Mouse (Mus musculus) hindbrain, embryonic 14.5 days (tissue): Measurements from ENCODE around the gene Wdr4. TPM values are rescaled to one million over a fixed set of nuclear protein-coding genes. Genes with fewer than 3 reads are reported as not detected.
"Not testable (repeated sequence)": the region's sequence is repeated elsewhere in the genome, so short reads cannot be mapped to it uniquely, and the experiment has no call there.

Experiments
- ATAC-seq: fragments of 200-750 bp; cut with Nextera tagmentation; 2 replicates; pipeline ENCODE4 v1.8.0; 2017; ENCODE audit warnings: moderate number of reproducible peaks, mild to moderate bottlenecking, moderate TSS enrichment, moderate library complexity; ENCODE audit not compliant: low FRiP score
- DNase-seq: peaks from one replicate; pipeline ENCODE4 v3.0.0-alpha.2; 2015; ENCODE audit warnings: low spot score
- H3K27ac ChIP-seq: fragments of 300-500 bp; sonication (generic); 2 replicates; pipeline ENCODE4 v1.5.1; 2014; ENCODE audit warnings: mild to moderate bottlenecking, moderate library complexity
- H3K27me3 ChIP-seq: fragments of 300-500 bp; sonication (generic); 2 replicates; pipeline ENCODE4 v1.6.1; 2014; ENCODE audit warnings: mild to moderate bottlenecking, low read length, mixed read lengths; ENCODE audit not compliant: control insufficient read depth, insufficient read depth
- H3K36me3 ChIP-seq: fragments of 300-500 bp; sonication (generic); replicated peaks from 2 replicates; pipeline ENCODE4 v1.6.1; 2014; ENCODE audit not compliant: control insufficient read depth, insufficient read depth
- H3K4me1 ChIP-seq: fragments of 300-500 bp; sonication (generic); replicated peaks from 2 replicates; pipeline ENCODE4 v1.6.1; 2014; ENCODE audit warnings: antibody characterized with exemption, low read length, mixed read lengths; ENCODE audit not compliant: control insufficient read depth, insufficient read depth
- H3K4me2 ChIP-seq: fragments of 300-500 bp; sonication (generic); replicated peaks from 2 replicates; pipeline ENCODE4 v1.6.1; 2014; ENCODE audit warnings: mild to moderate bottlenecking, moderate library complexity
- H3K4me3 ChIP-seq: fragments of 300-500 bp; sonication (generic); replicated peaks from 2 replicates; pipeline ENCODE4 v1.5.1; 2014; ENCODE audit warnings: mild to moderate bottlenecking, low read length
- H3K9ac ChIP-seq: fragments of 300-500 bp; sonication (generic); 2 replicates; pipeline ENCODE4 v1.6.1; 2014
- H3K9me3 ChIP-seq: fragments of 300-500 bp; sonication (generic); 2 replicates; pipeline ENCODE4 v1.6.1; 2016; ENCODE audit warnings: low read length; ENCODE audit not compliant: control insufficient read depth
- WGBS: fragments of 180-500 bp; shearing (Covaris S2); extraction: QIAGEN DNeasy Blood & Tissue Kit; methylation state at CpG from one replicate; pipeline ENCODE4 v1.1.7; 2014; 5-methylcytosine and 5-hydroxymethylcytosine counted together
- polyA plus RNA-seq: library from polyadenylated mRNA; unstranded; fragments of >200 nt; fragmentation: Nextera tagmentation; extraction: Ambion mirVana; gene quantifications from 2 replicates; pipeline ENCODE4 v1.2.1, GENCODE M21; 2014

The Wdr4 gene
- polyA plus RNA-seq, 1 experiment from 2014 or later: 29.5 TPM

DNA sequence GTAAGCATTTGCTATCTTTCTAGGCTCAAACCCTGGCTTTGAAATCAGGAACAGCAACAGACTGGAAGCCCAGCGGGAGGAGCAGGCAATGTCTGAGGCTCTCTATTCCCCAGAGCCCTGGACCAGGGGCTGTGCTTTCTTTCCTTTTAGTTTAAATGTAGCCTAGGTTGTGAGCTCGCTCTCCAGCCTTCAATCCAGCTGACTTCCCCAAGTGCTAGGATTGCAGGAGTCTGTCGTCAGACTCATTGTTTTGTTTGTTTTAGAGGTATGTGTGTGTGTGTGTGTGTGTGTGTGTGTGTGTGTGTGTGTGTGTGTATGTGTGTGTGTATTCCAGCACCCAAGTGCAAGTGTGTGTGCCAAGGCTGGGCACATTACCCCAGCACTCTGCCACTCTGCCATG, 20.3 kb upstream of the Wdr4 start:
- Histone ChIP-seq H3K4me3 (no peak overlapping the region), H3K36me3 (no peaks in the 10 kb centered on the region), H3K9me3 (no peaks in the 10 kb centered on the region), H3K4me1 (peaks cover 13% of the 10 kb centered on the region), H3K27me3 (no peaks in the 10 kb centered on the region), H3K27ac (no peak overlapping the region), H3K9ac (no peak overlapping the region), H3K4me2 (no peak overlapping the region)
- ATAC-seq: no peak
- no peak for DNase-seq
- WGBS: 60% methylated on average over 3 of the region's 3 CpGs

DNA sequence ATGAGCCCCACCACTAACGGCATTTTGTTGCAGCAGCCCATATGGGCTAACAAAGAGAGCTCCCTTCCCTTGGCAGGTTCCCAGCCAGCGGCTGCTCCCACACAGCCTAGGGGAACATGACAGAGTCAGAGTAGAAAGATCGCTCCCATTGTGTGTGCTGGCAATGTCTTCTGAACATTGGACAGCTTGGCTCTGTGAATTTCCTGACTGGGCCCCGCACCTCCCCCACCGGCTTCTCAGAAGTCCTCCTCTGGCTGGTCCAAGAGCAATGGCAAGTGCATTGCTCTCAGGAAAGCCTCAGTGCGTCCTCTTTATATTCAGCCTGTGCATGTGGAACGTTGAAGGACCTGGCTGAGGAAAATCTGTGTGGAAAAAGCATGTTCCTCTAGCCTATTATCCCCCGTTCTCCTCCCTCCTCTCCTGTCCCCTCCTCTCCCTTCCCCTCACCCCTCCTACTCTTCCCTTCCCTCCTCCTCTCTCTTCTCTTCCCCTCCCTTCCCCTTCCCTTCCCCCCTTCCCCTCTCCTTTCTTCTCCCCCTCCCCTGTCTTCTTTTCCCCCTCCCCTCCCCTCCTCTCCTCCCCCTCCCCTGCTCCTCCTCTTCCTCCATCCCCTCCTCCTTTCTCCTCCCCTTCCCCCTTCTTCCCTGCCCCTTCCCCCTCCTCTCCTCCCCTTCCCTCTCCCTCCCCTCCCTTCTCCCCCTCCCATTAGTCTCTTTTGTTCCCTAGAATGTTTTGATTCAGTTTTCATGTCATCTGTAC, 16.3 kb upstream of the Wdr4 start:
- H3K9ac ChIP-seq: peak overlapping the region; percentile 31
- peaks cover 8% of the 10 kb centered on the region; the same call in 1 of the 2 replicates for H3K36me3 ChIP-seq
- WGBS: 15% methylated on average over 8 of the region's 8 CpGs
- peaks cover 12% of the 10 kb centered on the region for H3K4me1 ChIP-seq
- H3K9me3 ChIP-seq: no peaks in the 10 kb centered on the region
- H3K27me3 ChIP-seq: no peaks in the 10 kb centered on the region
- H3K27ac ChIP-seq: peak overlapping the region; percentile 82
- peak overlapping the region; percentile 1; the same call in 1 of the 2 replicates for H3K4me2 ChIP-seq
- no peak overlapping the region for H3K4me3 ChIP-seq
- ATAC-seq (peak; percentile 87), DNase-seq (peak; percentile 78)

DNA sequence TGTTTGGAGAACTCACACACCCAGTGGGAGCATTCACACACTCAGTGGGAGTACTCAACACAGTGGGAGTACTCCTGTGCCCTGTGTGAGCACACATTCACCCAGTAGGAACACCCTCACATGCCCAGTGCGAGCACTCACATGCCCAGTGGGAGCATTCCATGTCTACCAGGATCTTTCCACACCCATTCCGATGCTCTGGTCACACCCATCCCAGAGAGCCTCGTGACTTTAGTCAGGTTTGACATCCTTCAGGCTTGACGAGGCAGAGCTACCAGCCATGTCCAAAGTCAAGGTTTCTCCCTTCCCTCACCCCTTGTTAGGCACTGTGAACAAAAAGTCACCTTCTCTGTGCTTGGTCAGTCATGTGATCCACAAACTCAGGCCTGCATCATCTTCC, 15.6 kb upstream of the Wdr4 start:
- WGBS: 66% methylated on average over 4 of the region's 4 CpGs
- peak; percentile 53 for ATAC-seq
- Histone ChIP-seq H3K27me3 (no peaks in the 10 kb centered on the region), H3K4me2 (peak overlapping the region; percentile 1; the same call in 1 of the 2 replicates), H3K4me1 (peaks cover 12% of the 10 kb centered on the region), H3K9ac (peak overlapping the region; percentile 31), H3K36me3 (peaks cover 15% of the 10 kb centered on the region; the same call in 1 of the 2 replicates), H3K4me3 (no peak overlapping the region), H3K27ac (peak overlapping the region; percentile 82), H3K9me3 (no peaks in the 10 kb centered on the region)
- DNase-seq: no peak

DNA sequence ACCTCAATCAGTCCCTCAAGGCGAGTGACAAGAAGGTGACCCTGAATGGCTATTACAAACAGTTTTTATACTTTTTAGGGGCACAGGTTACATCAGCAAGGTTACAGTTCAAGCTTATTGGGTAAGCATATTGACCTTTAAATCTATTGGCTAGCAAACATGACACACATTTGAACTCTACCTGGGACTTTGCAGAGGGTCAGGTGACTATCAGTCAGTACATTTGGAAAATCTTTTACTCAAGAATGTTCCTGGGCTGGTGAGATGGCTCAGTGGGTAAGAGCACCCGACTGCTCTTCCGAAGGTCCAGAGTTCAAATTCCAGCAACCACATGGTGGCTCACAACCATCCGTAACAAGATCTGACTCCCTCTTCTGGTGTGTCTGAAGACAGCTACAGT, 12.6 kb upstream of the Wdr4 start:
- WGBS: 88% methylated on average over 3 of the region's 4 CpGs
- ATAC-seq, H3K27ac ChIP-seq, H3K27me3 ChIP-seq, DNase-seq, H3K9ac ChIP-seq, H3K9me3 ChIP-seq, H3K4me3 ChIP-seq, H3K4me2 ChIP-seq: not testable (repeated sequence)
- peaks cover 44% of the 10 kb centered on the region for H3K36me3 ChIP-seq
- H3K4me1 ChIP-seq: peaks cover 12% of the 10 kb centered on the region

DNA sequence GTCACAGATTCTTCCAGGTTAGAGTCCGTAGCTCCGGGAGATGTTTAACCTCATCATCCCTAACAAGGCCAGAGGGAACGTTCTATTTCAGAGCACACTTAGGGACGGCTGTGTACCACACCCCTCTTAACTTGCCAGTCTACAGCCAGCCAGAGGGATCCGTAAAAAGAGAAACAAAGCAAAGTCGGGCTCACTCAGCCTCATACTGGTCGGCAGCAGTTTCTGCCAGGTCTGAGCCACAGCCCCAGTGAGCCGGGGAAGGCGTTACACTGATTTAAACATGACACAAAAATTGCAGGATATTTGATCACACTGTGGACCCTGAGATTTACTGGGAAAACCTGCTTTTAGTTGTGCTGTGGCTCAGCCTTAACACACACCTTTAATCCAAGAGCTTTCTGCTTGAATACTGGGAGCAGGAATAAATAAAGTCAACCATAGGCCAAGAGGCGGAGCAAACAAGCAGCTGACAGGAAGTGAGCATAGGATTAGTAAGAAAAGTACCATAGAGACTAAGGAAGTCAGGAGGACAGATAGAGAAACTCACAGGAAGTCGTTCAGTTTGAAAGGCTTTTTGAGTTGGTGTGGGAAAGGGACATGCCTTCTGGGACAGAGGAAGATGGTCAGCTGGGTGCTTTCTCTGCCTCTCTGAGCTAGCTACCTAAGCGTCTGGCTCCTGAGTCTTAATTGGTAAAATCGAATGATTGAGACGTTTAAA, 11.8 kb upstream of the Wdr4 start:
- Histone ChIP-seq H3K36me3 (peaks cover 51% of the 10 kb centered on the region), H3K4me3 (no peak overlapping the region), H3K9ac (no peak overlapping the region), H3K4me1 (peaks cover 12% of the 10 kb centered on the region), H3K9me3 (no peaks in the 10 kb centered on the region), H3K27me3 (no peaks in the 10 kb centered on the region), H3K4me2 (no peak overlapping the region), H3K27ac (no peak overlapping the region)
- no peak for DNase-seq
- no peak for ATAC-seq
- WGBS: 91% methylated on average over 14 of the region's 14 CpGs

DNA sequence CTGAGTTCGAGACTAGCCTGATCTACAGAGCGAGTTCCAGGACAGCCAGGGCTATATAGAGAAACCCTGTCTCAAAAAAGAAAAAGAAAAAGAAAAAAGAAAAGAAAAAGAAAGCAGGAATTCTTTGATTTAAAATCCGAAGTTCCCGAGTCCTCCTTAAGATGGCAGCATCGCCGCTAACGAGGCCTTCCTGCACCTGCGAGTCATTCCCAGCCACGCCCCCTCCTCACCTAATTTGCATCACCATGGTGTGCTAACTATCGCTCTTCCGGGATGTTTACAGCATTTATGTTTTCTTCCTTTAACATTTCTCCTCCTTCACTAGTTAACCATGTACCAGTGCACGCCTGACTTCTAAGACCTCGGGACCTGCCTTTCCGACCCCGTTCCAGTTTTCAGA, 9.5 kb upstream of the Wdr4 start:
- H3K27me3 ChIP-seq: no peaks in the 10 kb centered on the region
- DNase-seq (peak; percentile 66), ATAC-seq (no peak)
- no peaks in the 10 kb centered on the region for H3K9me3 ChIP-seq
- H3K4me2 ChIP-seq: peak overlapping the region; percentile 16; the same call in 1 of the 2 replicates
- no peaks in the 10 kb centered on the region for H3K4me1 ChIP-seq
- H3K27ac ChIP-seq: no peak overlapping the region
- WGBS: 25% methylated on average over 15 of the region's 15 CpGs
- H3K4me3 ChIP-seq: no peak overlapping the region
- no peak overlapping the region for H3K9ac ChIP-seq
- peaks cover 58% of the 10 kb centered on the region for H3K36me3 ChIP-seq

DNA sequence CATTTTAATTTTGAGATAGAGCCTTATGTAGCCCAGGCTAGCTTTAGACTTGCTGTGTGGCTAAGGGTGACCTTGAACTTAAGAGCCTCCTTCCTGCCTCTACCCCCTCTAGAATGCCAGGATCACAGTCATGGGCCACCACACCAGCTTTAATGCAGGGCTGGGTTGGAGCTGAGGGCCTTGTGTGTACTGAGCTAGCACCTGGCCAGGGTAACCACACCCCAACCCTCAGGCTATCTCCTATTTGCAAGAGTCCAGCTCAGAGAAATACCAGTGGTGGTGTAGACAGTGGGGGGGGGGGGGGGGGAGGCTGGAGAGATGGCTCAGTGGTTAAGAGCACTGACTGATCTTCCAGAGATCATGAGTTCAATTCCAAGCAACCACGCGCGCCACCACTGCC, 6.0 kb upstream of the Wdr4 start:
- Histone ChIP-seq H3K4me1 (peaks cover 17% of the 10 kb centered on the region), H3K36me3 (peaks cover 61% of the 10 kb centered on the region), H3K9ac (no peak overlapping the region), H3K9me3 (no peaks in the 10 kb centered on the region), H3K4me2 (no peak overlapping the region), H3K4me3 (no peak overlapping the region), H3K27ac (no peak overlapping the region), H3K27me3 (no peaks in the 10 kb centered on the region)
- DNase-seq: no peak
- WGBS: 95% methylated on average over 3 of the region's 3 CpGs
- ATAC-seq: no peak

DNA sequence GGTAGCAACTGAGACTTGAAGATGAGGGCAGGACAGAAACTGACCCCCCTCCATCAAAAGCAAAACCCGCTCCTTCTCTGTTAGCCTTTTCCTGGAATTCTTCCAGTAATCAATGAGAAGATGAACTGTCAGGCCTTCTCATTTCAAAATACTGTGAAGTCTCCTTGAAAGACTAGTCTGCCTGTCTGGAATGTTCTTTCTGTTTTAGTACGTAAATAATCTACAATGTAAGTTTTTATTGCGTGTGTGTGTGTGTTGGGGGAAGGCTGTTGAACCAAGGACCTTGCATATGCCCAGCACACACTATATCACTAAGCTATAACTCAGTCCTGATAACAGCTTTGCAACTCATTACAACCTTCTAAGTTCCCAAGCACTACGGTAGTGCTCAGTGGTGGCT, 5.3 kb upstream of the Wdr4 start:
- no peaks in the 10 kb centered on the region for H3K27me3 ChIP-seq
- H3K4me3 ChIP-seq: no peak overlapping the region
- peaks cover 54% of the 10 kb centered on the region for H3K36me3 ChIP-seq
- 97% methylated on average over 4 of the region's 4 CpGs for WGBS
- DNase-seq (no peak), ATAC-seq (no peak)
- no peak overlapping the region for H3K27ac ChIP-seq
- peaks cover 19% of the 10 kb centered on the region for H3K4me1 ChIP-seq
- H3K4me2 ChIP-seq: no peak overlapping the region
- no peak overlapping the region for H3K9ac ChIP-seq
- no peaks in the 10 kb centered on the region for H3K9me3 ChIP-seq

DNA sequence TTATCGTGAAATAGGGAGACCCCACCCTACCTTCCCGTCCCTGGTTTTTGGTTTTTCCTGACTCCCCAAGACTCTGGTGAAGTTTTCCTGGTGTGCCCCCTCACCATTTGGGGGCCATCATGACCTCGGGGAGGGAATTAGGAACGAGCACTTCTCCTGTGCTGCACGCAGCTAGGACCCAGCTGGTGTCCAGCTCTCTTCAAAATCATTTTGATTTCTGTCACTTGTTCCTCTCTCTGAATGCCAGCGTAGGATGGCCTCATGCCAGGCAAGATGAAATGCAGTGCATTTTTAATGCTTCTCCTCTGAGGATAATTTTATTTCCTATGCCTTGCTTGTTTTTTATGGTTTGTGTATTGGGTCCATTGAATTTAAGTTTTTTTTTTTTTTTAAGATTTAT, 2.2 kb upstream of the Wdr4 start:
- Histone ChIP-seq H3K4me3 (no peak overlapping the region), H3K9me3 (no peaks in the 10 kb centered on the region), H3K27me3 (no peaks in the 10 kb centered on the region), H3K4me2 (no peak overlapping the region), H3K27ac (peak overlapping the region; percentile 82; the same call in 1 of the 2 replicates), H3K36me3 (peaks cover 24% of the 10 kb centered on the region), H3K4me1 (peaks cover 27% of the 10 kb centered on the region), H3K9ac (no peak overlapping the region)
- DNase-seq: no peak
- 67% methylated on average over 6 of the region's 6 CpGs for WGBS
- no peak for ATAC-seq
